Mouse (Mus musculus): ENCODE measurements around the gene Tnip2.

DNA sequence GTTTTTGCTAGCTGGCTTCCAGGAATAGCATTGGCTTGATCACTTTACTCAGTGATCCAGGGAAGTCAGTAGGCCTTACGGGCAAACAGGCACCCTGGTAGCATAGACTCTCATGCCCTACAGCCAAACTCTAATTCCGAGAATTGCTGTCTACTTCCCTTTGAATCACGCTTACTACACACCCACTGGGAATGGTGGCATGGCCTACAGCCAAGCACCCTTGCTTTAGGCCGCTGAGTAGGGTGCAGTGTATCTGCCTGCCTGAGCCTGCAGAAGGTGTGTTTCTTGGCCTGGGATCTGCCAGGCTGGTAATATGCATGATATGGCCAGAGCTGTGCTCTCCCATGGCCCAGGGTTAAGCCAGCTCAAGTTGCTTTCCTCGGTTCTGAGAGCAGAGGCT, 14.9 kb upstream of the Tnip2 start:
- no peak for TF ChIP-seq CHD2 (IDR thresholded peaks at IDR 0.05; ENCODE audit: low read length)
- TF ChIP-seq EP300 (IDR thresholded peaks at IDR 0.05; ENCODE audit: low read length), result no peak
- TF ChIP-seq HCFC1 (IDR thresholded peaks at IDR 0.05; ENCODE audit: low read depth, low read length), result no peak

Measured in CH12.LX (cell line).